Mouse (Mus musculus): ENCODE measurements at regions not wholly inside any gene's neighbourhood (a gene's known extent, or its start where the extent isn't known, plus 50 kb on each side); places are given as distances from the start of the nearest gene placed in this dataset.

GRCm38 (mm10) chr1:190067181-190067580 lies 103.3 kb downstream of the Prox1 start:
- DNase-seq (ENCODE audit: low spot score in 2 of 2): no peak

- no peak for DNase-seq (ENCODE audit: low spot score in 2 of 2)
Observed at GRCm38 (mm10) chr1:190066426-190066825, 104.1 kb downstream of the Prox1 start.

- no peak for DNase-seq (ENCODE audit: low spot score in 2 of 2)
Observed at GRCm38 (mm10) chr1:190061560-190062295, 108.8 kb downstream of the Prox1 start.

- DNase-seq (ENCODE audit: low spot score in 2 of 2): no peak
Observed at GRCm38 (mm10) chr1:190059025-190059424, 111.5 kb downstream of the Prox1 start.

DNA sequence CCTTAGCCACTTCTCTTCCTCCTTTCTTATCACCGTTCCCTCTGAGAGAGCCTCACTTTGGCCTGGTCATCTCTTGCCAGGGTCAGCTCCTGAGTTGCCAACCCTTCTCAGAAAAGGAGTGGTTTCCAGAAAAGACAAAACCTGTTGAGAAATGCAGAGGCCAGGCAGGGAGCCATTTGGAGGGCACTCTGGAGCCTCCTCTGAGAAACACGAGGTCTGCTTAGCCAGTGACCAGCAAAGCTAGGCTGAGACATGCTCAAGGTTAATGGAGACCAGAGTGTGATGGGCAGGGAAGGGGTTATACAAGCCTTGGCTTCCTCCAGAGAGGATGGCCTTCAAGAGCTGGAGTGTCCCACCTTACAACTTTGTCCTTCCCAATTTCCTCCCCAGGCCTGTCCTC lies 113.6 kb downstream of the Prox1 start:
- no peak for DNase-seq (ENCODE audit: low spot score in 2 of 2)

- DNase-seq (ENCODE audit: low spot score in 2 of 2): no peak
Observed at GRCm38 (mm10) chr1:190051903-190052302, 118.6 kb downstream of the Prox1 start.

DNA sequence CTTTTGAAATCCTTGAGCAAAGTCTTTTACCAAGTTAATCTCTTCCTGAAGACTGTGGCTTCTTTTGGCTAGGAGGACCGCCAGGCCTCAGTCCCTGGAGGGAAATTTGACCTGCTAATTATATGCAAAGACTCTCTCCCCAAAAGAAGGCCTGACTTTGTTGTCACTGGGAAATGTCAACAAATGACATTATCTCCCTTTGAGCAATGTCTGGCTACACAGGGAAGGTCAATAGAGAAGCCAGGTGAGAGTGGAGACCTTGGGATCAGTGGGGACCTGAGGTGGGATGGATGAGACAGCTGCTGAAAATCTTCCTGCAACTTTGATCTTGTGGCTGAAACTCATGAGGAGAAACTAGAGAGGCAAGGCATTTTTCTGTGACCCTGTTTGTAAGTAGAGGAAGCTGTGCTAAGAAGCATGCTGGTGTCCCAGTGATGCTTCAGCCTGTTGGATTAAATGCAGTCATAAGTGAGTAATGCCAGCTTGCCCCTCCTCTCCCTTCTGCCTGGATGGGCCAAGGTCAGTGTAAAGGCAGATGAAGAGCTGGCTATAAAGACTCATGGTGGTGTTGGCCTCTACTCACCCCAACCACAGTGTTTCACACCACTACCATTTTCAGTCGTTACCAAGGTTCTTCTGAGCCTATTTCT lies 121.9 kb downstream of the Prox1 start:
- no peak for DNase-seq (ENCODE audit: low spot score in 2 of 2)

DNA sequence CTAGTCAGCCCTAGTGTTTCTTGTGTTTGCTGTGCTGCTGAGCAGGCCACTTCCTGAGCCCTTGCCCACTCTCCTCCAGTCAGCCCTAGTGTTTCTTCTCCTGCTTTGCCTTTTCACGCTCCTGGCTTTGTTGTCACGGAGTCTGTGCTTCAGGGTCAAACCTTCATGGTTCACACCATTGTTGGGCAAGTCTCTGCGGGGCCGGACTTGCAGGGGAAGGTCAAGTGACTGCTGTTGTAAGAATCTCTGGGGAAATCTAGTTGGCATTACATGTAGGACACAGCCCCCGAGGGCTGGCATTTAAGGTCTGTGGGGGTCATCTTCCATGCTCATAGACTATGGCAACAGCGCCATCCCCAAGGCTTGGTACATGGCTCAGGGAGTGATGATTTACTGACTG lies 123.3 kb downstream of the Prox1 start:
- no peak for DNase-seq (ENCODE audit: low spot score in 2 of 2)

- peak; percentile 49 to 60 for DNase-seq (ENCODE audit: low spot score in 2 of 2)
Observed at GRCm38 (mm10) chr1:190045797-190046196, 123.6 kb upstream of the Smyd2 start.

GRCm38 (mm10) chr1:190044036-190044435 lies 121.9 kb upstream of the Smyd2 start:
- no peak for DNase-seq (ENCODE audit: low spot score in 2 of 2)

- DNase-seq (ENCODE audit: low spot score in 2 of 2): no peak
Observed at GRCm38 (mm10) chr1:190043156-190043555, 121.0 kb upstream of the Smyd2 start.

- DNase-seq (ENCODE audit: low spot score in 2 of 2): no peak
Observed at GRCm38 (mm10) chr1:190042197-190042596, 120.0 kb upstream of the Smyd2 start.

DNA sequence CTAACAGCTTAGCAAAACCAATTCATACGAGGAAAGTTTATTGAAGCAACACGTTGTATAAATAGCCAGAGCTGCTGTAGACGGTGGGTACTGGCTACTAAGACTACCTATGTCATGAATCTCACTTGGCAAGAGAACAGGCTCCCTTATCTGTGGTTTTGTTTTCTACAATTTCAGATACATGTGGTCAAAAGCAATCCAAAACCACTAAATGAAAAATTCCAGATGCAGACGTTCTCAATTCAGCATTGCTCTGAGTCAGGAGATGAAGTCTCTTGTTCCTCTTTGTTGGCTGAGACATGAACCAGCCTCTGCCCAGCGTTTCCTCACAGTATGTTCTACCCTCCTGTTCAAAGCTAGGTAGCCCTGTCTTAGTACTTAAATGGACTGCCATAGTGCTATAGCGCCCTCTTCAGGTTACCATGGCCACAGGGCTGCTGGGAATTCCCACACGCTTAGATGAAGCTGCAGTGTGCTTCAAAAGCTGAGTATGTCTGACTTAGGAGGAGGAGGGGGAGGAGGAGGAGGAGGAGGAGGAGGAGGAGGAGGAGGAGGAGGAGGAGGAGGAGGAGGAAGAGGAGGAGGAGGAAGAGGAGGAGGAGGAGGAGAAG lies 119.0 kb upstream of the Smyd2 start:
- no peak for DNase-seq (ENCODE audit: low spot score in 2 of 2)

GRCm38 (mm10) chr1:190038046-190038445 lies 115.9 kb upstream of the Smyd2 start:
- no peak for DNase-seq (ENCODE audit: low spot score in 2 of 2)

DNA sequence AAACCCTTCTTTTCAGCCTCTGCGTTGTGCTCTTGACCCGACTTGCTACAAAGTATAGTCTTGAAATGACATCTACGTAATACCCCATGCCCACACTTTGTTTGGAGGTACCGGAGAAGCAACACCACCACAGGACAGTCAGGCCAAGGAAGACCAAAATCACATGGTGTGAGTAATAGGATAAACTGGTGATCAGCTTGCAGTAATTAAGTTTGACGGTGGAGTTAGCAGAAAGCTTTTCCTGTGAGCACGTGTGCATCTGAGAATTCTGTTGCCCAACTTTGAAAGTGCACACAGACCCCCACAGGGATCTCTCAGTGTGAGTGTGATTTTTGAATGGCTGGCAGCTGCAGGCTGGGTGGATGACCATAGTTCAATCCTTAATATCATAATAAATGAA lies 114.6 kb upstream of the Smyd2 start:
- no peak for DNase-seq (ENCODE audit: low spot score in 2 of 2)

- DNase-seq (ENCODE audit: low spot score in 2 of 2): no peak
Observed at GRCm38 (mm10) chr1:190035935-190036334, 113.8 kb upstream of the Smyd2 start.

DNA sequence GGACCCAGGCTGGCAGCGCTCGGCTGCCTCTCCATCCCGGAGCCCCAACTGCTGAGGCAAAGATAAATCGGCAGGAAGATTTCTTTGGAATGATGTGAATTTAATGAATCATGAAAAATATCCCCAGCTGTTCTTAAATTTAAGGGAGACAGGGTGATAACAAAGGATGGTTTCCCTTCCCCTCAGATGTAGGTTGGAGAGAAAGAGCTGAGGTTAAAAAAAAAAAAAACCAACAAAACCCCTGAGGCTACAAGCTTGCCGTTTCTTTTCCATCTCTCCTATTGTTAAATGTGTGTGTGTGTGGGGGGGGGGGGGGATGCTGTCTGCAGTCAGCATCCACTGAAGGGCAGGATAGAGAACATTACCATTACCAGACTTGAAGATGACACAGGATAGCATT lies 111.9 kb upstream of the Smyd2 start:
- DNase-seq (ENCODE audit: low spot score in 2 of 2): no peak

- peak; percentile 28 to 32 for DNase-seq (ENCODE audit: low spot score in 2 of 2)
Observed at GRCm38 (mm10) chr1:190027536-190027935, 105.4 kb upstream of the Smyd2 start.

- no peak for DNase-seq (ENCODE audit: low spot score in 2 of 2)
Observed at GRCm38 (mm10) chr1:190009466-190009865, 87.3 kb upstream of the Smyd2 start.

DNA sequence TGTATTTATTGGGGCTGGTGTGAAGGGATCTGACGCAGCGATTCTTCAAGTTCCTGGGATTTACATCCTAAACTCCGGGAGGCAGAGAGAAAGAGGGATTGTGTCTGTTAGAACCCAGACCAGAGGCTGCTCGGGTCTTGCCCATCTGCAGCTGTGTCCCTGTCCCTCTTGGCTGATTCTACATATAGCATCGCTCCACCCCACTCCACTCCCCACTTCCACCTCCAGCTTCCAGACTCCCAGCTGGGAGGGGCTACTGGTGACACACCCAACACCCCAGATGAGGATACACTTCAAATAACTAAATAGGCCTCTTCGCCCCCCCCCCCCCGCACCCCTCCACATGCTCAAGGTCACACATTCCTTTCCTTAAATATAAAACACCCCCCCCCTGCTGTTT lies 85.1 kb upstream of the Smyd2 start:
- no peak for DNase-seq (ENCODE audit: low spot score in 2 of 2)

GRCm38 (mm10) chr1:190001084-190001483 lies 78.9 kb upstream of the Smyd2 start:
- no peak for DNase-seq (ENCODE audit: low spot score in 2 of 2)

DNA sequence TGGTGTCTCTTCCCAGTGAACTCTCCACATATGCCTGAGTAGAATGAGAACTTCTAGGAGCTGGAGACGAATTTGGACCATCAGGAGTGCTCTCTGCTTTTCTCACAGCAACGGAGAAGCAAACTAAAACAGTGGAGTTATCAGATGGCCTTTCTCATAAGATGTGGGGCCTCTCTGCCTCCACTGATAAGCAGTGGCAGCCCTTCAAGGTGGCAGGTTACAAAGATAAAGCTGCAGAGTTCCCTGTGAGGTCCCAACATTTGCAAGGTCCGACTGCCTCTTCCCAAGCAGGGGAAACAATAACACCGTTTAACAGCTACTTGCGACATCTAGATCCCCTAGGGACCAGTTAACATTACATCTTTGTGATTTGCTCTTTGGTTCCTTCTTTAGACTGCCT lies 71.5 kb upstream of the Smyd2 start:
- DNase-seq (ENCODE audit: low spot score in 2 of 2): no peak

- DNase-seq (ENCODE audit: low spot score in 2 of 2): no peak
Observed at GRCm38 (mm10) chr1:189993221-189993620, 71.1 kb upstream of the Smyd2 start.
